Mouse (Mus musculus): ENCODE measurements around the gene Gm20388.
A peak's percentile ranks its signal among the peaks of the same experiment; 100 is the strongest.

The Gm20388 gene

DNA sequence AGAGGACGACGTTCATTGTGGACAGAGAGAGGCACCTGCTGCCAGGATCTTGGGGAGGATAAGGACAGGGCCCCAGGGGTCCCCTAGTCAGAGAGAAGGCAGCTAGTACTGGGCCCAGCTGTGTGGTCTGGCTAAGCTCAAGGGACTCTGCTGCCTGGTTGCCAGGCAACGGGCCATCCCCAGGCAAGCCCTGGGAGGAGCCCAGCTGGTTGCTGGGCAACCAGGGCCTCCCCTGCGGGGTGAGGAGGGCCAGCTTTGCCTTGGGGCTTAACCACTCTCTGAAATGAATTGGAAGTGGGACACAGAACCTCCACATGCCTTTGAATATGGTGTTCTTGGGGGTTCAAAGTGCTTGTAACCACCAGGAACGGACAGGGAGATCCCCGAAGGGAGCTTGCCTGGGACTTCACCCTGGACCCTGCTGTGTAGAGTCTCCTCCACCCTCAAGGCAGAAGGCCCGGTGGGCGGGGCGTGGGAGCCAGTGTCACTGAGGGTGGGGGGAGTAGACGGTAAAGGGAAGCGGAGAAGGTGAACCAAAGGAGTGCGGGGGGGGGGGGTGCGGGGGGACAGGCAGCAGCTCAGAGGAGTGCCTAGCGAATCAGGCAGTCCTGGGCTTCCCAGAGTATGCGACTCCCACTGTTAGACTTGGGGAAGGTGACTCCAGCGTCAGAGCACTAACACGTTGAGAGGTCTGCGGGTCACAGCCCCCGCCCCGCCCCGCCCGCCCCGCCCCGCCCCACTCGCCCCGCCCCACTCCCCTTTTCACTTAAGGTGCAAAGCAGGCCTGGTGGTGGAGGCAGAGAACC, 266.9 kb downstream of the Gm20388 start, which contains the start of gene Fam92b:
Fam92b (minus strand) TSS at position 149 of the 806 bp plus-strand sequence.
- DNase-seq = peak; percentile 96

DNA sequence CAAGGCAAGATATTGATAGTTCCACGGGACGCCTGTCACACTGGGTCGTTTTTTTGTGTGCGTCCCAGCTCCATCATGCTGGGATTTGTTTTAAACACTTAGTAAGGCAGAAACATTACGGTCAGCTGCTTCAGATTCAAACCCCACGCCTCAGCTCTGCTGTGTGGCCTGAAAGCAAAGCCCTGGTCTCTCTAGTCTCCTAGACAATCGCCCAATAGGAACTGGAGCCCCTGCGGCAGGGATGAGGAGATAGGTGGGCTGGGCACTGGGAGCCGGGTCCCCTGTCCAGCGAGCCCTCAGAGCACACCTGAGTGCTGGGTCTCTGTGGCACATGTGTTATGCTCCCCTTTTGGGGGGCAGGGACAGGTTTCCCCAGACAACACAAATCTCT, 267.5 kb downstream of the Gm20388 start:
- no peak for DNase-seq

DNA sequence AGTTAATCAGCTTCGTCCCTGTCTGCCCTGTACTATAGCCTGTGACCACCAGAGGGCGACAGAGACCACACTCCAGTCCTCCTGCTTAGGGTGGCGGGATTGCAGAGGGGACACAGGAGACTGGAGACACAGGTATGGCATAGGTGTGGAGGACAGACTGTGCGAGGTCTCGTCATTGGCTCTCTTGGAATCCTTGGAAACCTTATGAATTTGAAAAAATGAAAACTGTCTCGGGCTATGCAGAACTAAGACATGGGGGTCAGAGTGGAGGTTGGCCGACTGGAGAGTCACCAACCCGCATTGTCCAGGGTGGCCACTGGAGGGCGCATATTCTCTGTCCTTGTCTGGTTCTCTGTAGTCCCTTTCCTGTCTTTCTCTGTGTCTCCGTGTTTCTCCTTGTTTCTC, 268.4 kb downstream of the Gm20388 start:
- DNase-seq = peak; percentile 87

DNA sequence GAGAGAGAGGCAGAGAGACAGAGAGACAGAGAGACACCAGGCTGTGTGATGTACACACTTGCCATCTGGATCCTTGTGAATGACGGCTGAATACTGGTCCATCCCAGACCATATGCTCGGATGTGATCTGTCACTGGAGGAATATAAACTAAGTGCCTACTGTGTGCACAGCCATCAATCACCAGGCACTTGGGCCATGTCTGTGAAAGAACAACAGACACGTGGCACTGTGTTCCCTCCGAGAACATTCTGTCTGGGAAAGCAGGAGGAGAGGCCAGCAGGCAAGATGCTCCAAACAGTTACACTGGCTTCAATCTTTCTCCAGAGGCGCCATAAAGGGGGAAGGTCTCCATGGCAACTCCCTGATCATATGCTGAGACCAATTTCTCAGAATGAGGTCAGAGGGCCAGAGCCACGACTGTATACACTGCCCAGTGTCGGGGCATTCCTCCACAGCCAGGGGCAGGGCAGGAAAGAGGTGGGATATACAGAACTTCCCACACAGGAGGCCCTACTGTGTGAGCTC, 269.9 kb downstream of the Gm20388 start:
- DNase-seq = peak; percentile 46

DNA sequence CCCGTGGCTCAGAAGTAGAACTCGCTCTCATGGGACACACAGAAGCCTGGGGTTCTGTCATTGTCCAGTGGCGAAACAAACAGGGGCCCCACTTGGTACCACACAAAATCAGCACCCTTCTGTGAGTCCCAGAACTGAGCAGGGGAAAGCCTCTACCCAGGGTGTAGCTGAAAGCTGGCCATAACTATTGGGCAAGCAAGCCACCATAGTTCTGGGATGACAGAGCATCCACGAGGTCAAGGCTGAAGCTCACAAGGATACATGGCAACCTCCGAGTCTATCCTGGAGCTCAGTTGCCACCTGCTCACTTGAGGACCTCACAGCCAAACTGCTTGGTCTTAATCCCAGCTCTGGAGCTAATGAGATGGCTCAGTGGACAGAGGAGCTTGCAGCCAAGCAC, 270.6 kb downstream of the Gm20388 start:
- DNase-seq = no peak

DNA sequence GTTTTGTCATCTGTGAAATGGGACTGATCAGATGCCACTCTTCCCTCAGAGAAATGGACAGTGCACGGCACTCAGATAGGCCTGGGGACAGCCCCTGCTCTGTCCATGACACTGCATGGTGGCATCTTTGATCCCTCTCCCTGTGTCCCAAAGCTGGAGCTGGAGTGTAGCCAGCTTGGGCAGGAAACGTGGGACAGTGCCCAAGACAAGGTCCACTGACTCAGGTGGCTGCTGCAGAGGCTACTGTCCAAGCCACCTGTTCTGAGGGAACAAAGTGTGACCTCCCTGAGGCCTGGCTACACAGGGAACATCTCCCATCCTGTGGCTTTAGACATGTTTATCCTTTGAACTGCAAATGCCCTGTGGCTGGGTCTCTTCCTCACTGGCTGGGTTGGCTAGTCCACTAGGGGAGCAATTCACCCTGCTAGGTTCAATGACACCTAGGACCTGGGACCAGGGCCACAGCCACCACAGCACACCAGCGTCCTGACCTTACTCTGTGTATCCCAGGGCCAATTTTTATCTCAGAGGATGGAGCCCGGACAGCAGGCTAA, 271.3 kb downstream of the Gm20388 start:
- no peak for DNase-seq

DNA sequence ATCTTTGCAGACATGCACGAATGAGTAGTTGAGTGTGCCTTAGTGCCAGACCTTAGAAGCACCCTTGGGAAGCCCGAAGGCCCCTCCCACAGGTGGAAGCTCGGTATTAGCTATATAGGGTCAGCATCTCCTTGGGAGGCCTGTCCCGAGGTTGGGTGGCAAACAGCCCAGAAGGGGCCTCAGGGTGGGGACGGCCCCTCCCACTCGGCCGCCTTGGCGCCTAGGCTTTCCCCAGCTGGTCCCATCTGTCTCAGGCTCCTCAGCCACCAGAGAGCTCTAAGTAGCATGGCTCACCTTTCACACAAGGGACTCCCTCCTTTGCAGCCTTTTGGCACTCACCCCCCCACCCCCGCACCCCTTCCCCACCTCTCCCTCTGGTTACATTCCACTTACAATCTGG, 273.7 kb downstream of the Gm20388 start:
- DNase-seq = peak; percentile 37

DNA sequence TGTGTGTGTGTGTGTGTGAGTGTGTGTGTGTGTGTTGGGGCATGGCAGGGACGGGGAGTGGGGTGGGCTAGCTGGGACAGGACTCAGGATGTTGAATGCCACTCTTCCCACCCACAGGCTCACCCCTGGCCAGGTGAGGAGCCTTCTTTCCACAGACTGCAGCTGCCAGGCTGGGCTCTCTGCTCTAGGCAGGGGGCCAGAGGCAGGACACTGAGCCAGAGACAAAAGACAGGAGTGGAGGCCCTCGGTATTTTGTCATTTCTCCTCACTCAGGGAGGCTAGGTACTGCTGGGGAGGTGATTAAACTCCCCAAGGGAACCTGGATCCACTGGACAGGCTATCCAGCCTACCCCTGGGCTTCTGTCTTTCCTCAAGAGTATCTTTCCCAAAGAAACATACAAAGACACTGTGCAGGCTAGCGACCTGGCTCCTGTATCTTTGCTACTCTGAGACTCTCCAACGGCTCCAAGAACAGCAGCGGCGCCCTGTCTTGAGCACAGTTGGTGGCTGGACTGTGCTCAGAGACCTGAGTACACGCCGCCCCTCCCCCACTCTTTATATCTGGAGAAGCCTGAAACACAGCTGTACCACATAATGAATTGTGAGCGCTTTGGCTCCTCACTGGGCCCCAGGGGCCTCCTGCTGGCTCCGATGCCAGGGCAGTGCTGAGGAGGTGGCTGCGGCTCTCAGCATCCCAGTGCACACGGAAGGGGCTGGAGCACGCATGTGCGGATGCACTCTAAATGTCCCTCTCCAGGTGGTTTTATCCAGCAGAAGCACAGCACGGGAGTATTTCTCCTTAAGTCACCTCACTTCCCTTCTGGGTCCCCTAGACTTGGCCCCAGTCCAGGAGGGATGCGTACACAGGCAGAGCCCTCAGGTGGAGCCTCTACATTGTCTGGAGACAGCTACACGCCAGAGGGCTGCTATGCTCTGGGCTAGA, 274.5 kb downstream of the Gm20388 start:
- peak; percentile 87 for DNase-seq

DNA sequence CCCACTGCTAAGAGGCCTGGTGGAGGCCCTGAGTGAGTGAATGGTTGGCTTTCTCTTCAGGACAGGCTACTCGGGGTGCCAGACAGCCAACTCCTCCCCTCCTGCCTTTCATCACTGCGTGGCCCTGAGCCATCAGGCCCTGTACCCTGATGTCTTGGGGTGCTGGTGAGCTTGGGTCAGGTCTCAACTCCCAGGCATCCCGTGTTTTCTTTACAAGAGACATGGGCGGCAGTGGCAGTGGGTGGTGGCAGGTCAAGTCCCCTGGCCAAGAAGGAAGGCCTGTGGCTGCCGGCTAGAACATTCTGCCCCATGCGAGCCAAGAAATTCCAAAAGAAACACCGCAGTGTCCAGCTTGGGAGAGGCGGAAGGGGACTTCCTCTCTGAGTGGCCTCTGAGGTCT, 275.8 kb downstream of the Gm20388 start:
- DNase-seq = no peak

DNA sequence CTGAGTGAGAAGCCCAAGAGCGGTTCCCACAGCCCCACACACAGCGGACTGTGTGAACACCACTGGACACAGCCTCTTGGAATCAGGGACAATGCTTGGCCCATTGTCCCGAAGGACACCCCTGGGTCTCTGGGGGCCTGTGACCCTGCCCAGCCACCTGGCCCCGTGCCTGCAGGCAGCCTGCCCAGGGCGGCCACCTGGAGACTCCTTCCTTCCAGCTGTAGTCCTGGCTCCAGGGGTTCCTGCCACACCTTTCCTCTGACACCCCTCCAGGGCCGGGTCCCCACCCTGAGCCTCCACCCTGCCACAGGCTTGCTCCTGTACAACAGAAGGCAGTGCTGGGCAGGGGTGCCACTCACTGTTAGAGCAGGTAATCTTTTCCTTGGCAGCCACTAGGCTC, 277.9 kb downstream of the Gm20388 start:
- DNase-seq = no peak

DNA sequence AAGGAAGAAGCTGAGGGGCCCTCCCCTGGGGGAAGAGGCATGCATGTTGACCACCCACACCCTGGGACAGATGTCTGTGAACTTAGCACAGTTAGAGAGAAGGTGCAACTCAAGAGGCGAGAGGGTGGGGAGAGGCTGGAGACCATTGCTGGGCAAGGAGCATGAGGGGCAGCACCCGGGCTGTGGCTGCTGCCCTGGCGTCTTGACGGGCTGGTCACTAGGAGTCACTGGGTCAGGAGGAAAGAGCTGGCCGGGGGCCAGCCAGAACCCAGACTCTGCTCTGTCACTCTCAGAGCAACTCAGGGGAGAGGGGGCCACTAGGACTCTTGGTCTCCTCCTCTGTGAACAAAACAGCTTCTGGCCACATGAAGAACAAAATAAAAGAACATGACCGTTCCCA, 278.8 kb downstream of the Gm20388 start:
- DNase-seq = no peak

DNA sequence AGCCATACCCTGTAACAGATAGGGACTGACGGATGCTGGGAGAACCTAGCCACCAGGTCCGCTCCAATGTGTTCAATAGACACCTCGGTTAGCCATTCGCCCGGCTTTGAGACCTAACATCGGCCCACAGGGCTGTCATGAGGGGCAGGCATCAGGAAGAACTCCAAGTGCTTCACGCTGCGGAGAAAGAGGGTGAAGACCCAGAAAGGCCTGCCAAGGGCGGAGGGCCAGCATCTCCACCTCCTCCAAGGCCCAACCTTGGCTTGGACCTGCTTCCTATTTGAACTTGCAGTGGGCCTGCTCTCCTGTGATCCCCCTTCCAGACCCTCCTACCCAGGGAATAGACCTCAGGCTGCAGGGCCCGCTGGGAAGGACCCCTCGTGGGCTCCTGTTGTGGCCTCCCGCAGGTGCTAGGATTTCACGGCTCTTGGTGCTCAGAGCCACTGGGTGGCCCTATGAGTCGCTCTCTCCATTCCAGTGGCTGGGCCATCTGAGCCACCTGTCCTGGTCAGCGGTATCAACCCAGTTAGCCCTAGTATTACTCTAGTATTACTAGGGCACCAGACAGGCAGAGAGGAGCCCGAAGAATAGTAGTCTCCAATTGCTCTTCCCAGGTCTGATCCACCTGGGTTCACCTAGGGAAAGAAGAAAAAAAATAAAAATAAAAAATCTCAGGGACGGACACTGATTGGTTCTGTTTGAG, 279.6 kb downstream of the Gm20388 start:
- DNase-seq = no peak

DNA sequence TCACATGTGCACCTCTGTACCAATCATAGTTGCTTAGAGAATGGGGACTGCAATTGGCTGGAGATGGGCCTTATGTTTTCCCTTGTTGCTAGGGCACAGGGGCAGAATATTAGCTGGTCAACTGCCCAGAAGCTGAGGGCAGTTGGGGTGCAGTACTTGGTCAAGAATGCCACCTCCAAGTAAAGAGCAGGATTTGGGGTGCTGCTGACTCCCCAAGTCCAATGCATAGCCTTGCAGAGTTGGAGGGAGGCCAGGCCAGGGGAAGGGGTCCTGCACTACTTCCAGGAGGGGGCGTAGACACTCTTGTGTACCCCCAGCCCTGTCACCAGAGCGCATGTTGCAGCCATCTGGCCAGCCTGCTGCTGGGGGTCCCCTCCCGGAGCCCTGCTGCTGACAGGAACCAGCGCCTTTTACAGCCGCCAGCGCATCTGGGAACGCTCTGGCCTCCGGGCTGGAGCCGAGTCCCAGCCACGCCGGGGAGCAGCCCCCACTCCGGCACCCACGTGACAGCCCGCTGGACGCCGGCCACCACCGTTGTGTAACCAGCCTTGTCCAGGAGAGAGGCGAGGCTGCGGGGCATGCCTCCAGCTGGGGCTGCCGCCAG, 280.3 kb downstream of the Gm20388 start:
- peak; percentile 74 for DNase-seq

DNA sequence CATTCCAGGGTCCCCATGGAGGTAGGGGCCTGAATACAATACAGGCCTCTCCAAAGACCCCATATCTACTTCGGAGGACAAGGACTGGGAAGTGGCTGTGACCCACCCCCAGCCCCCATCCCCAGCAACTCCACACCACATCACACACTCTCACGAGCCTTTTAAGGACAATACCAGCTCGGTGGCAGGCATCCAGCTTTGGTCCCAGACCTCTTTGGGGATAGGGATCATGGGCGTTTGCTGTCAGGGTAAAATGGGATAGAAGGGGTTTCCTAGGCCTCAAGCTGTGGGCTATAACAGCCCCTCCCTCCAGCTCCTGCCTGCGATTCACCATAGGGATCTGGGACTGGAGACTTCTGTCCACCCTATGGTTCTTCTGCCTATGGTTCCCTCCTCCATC, 281.0 kb downstream of the Gm20388 start:
- DNase-seq = no peak

DNA sequence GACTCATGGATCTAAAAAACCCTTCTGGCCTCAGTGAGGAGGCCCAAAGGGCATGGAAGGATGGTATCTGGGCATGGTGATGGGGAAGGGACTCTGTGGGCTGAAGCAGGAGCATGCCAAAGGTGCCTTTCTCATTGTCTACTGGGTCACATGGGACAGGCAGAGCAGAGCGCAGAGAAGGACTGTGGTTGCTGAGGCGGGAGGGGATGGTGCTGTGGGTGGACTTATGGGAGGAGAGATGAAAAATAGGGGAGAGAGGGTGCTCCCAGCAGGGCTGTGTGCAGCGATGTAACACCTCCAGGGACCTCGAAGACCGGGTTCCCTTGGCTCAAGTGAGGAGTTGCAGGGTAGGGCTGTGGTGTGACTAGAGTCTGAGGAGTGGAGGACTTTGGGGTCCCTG, 281.5 kb downstream of the Gm20388 start:
- no peak for DNase-seq

DNA sequence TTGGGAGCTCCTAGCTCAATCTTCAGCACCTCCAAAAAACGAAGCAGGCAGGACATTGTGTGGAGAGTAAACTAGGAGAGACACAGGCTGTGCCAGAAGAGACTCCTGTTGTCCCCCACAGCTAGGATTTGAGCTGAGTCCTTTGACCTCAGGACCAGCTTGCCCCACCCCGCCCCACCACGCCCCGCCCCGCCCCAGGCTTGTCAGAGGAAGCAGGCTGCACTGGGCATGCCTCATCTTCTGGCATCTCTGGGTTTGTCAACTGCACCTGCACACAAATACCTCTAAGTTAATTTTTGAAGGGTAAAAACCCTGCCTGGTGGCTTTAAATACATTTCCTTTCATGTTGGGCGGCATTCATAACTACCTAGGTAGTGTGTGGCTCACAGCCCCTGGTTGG, 290.7 kb downstream of the Gm20388 start:
- DNase-seq = no peak

DNA sequence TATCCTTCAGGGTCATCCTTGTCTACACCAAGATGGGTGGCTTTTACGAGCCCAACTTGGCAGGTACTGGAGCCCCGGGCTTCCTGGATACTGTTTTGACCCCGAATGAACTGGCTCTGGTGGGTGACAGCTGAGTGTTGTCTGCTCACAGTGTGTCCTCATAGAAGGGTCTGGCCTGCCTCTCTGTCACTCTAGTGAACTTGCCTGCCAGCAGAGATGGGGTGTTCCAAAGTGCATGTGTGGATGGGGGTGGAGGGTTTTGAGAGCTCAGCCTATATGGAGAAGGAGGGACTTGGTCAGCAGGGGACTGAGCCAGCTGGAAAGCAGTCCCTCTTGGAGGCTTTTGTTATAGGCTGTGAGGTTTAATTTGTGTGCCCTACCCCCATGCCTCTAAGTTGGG, 291.9 kb downstream of the Gm20388 start:
- no peak for DNase-seq

DNA sequence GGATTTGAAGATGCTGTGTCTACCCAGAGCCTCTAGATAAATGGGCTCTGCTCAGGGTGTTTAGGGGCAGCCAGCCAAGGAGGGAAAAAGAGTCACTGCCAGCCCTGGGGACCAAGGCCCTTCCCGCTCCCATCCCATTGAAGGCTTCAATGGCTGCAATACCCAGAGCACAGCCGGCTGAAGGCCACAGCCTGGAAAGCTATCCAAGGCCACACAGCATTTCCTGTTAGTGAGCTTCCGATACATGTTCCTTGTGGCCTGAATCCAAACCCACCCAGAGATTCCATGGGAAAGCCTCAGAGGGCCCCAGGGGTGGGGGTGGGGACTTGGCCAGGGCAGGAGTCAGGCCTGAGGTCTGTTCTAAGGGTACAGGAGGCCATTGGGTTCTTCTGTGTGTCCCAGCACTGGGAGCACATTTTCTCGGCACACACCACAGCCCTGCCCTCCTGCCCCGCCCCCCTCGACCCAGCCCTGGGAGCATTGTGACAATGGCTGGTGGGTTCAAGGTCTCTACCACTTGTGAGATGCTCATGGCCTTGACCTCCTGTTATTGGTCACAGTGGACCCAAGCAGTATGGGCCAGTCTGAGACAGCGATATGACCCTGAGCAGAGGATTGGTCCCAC, 294.2 kb downstream of the Gm20388 start:
- no peak for DNase-seq

DNA sequence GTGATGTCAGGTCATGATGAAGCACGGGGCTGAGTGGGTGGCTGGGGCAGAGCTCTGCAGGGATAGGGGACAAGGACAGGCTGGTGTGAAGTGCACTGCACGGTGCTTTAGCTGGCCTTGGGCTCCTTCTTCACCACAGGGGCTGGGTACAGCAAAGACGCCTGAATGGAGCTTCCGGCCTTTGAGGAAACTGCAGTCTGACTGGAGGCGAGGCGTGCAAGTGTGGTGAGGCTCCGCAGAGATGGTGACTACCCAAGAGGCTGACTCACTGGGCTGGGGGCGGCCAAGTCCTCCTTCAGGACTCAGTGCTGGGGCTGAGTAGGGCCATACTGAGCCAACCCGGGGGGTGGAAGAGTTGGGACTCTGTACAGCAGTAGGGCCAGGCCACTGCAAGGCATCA, 295.3 kb downstream of the Gm20388 start:
- no peak for DNase-seq

DNA sequence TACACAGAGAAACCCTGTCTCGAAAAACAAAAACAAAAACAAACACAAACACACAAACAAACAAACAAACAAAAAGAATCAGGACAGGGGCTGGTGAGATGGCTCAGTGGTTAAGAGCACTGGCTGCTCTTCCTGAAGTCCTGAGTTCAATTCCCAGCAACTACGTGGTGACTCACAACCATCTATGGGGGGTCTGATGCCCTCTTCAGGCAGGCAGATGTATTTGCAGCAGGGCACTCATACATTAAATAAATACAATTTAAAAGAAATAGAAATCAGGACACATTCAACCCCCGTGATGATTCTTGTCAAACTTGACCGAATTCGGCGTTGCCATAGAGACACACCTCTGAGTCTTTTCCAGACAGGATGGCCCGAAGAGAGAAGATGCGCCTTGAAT, 296.7 kb downstream of the Gm20388 start:
- no peak for DNase-seq

DNA sequence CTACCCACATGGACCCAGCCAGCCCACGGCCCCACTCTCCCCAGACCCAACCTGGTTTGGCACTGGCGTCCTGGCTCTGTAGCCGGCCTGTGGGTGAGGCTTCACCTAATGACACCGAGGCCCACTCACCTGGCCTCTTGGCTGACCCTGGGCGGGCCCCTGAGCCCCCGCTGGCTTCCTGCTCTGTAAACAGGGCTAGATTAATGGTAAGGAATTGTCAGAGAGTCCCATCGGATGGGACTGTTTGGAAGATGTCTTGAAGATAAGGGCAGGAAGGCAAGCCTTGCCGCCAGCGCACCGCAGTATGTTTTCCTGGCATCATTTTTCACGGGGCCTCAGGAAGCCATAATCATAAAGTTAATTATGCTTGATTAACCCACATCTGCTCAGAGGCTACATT, 297.5 kb downstream of the Gm20388 start:
- DNase-seq = no peak

DNA sequence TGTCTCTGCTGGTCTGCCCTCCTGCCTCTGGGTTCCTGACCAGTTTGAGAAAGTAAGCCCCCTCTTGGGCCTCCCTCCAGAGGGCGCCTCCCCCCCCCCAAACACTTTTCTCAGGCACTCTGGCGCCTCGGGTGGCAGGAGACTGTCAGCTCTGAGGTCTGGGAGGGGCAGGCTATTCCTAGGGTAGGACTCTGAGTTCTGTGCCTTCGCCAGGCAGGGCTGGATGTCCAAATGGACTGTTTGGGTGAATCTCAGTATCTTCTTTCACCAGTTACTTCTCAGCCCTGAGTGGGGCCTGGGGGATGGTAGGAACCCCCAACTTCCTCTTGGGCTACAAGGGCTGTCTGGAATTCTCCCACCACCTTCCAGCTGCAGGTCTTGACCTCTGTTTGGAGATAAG, 300.7 kb downstream of the Gm20388 start:
- DNase-seq = peak; percentile 73
